Mouse (Mus musculus) cortical plate, adult 2 months (tissue): Measurements from ENCODE around the gene Cstad.

Experiments
- CTCF ChIP-seq: fragments of 200-500 bp; IDR thresholded peaks from 2 replicates; pipeline ENCODE4 v1.5.1; 2011; ENCODE audit warnings: mild to moderate bottlenecking, control low read depth, low read length; ENCODE audit not compliant: insufficient read depth; ENCODE audit errors: extremely low read depth
- POLR2A ChIP-seq: fragments of 200-500 bp; IDR thresholded peaks from 2 replicates; pipeline ENCODE4 v1.6.1; 2011; ENCODE audit warnings: mild to moderate bottlenecking, low read length, control low read depth; ENCODE audit not compliant: insufficient read depth; ENCODE audit errors: extremely low read depth

DNA sequence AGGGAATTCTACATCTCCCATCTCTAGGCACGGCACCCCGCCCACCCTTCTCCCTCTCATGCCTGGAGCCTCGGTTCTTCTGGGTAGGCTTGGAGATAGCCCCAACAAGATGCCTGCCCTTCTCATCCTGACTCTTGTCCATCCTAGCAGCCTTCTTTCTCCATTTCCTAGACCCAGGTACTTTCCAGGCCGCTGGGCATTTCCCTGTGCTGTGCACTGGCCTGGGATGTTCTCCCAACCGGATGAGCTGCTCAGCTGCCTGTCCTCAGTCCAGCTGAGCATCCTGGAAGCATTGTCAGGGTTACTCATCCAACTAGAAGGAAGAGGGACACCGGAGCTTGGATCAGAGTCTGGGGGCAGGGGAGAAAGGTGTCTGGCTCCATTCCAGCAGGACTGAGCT, 21.6 kb downstream of the Cstad start:
- TF ChIP-seq POLR2A, result no peak
- no peak for TF ChIP-seq CTCF
